Mouse (Mus musculus) spleen, adult 2 months (tissue): ENCODE data around the gene Myog. TPM values are rescaled to one million over a fixed set of nuclear protein-coding genes. Genes with fewer than 3 reads are reported as not detected.

Source experiments
- DNase-seq, 2 experiments: peaks; one replicate each; pipeline versions ENCODE4 v3.0.0 to v3.0.0-alpha.2; 2012 to 2021; ENCODE audit warnings: low spot score in 2 of 2, low read depth in 1 of 2
- H3K27ac ChIP-seq: fragments of 200-500 bp; 2 replicates; pipeline ENCODE4 v1.5.1; 2012; ENCODE audit warnings: low read length, inconsistent platforms; ENCODE audit not compliant: insufficient read depth
- H3K27me3 ChIP-seq: fragments of 200-500 bp; 2 replicates; pipeline ENCODE4 v1.6.1; 2012; ENCODE audit warnings: mild to moderate bottlenecking, moderate library complexity, low read length, inconsistent platforms; ENCODE audit not compliant: control insufficient read depth, insufficient read depth
- H3K36me3 ChIP-seq: fragments of 200-500 bp; 2 replicates; pipeline ENCODE4 v1.6.1; 2012; ENCODE audit warnings: mild to moderate bottlenecking, low read length, inconsistent platforms; ENCODE audit not compliant: control insufficient read depth, insufficient read depth
- H3K4me1 ChIP-seq: fragments of 200-500 bp; 2 replicates; pipeline ENCODE4 v1.6.1; 2011; ENCODE audit warnings: inconsistent platforms; ENCODE audit not compliant: control insufficient read depth, insufficient read depth, insufficient read length
- H3K4me3 ChIP-seq: fragments of 200-500 bp; 2 replicates; pipeline ENCODE4 v1.5.1; 2011; ENCODE audit warnings: mild to moderate bottlenecking, inconsistent platforms; ENCODE audit not compliant: insufficient read depth, insufficient read length; ENCODE audit errors: extremely low read depth
- CTCF ChIP-seq: fragments of 200-500 bp; IDR thresholded peaks from 2 replicates; pipeline ENCODE4 v1.5.1; 2011; ENCODE audit warnings: mild to moderate bottlenecking, inconsistent platforms; ENCODE audit not compliant: insufficient read depth, insufficient read length, insufficient replicate concordance; ENCODE audit errors: extremely low read depth
- POLR2A ChIP-seq: fragments of 200-500 bp; IDR thresholded peaks from 2 replicates; pipeline ENCODE4 v1.6.1; 2011; ENCODE audit warnings: low read depth, low read length, inconsistent platforms
- WGBS: fragments of 180-500 bp; shearing (Covaris S2); methylation state at CpG from one replicate; pipeline ENCODE4 v1.1.7; 2018; 5-methylcytosine and 5-hydroxymethylcytosine counted together
- polyA plus RNA-seq: library from polyadenylated mRNA; depleted of rRNA; stranded (reverse); fragments of >200 nt; gene quantifications from 2 replicates; pipeline ENCODE4 v1.2.3, GENCODE M21; 2012

The Myog gene
- polyA plus RNA-seq, 1 experiment = not detected

GRCm38 (mm10) chr1:134285458-134286120 is 4.2 kb upstream of the Myog start:
- WGBS = 89% methylated on average over 10 of the region's 10 CpGs
- Histone ChIP-seq H3K4me3 (no peak overlapping the region), H3K27me3 (no peaks in the 10 kb centered on the region), H3K4me1 (no peaks in the 10 kb centered on the region), H3K36me3 (no peaks in the 10 kb centered on the region), H3K27ac (no peak overlapping the region)
- no peak for TF ChIP-seq POLR2A
- no peak for TF ChIP-seq CTCF
- DNase-seq = no peak

- Histone ChIP-seq H3K27me3 (no peaks in the 10 kb centered on the region), H3K27ac (no peak overlapping the region), H3K4me1 (no peaks in the 10 kb centered on the region), H3K4me3 (no peak overlapping the region), H3K36me3 (no peaks in the 10 kb centered on the region)
- no peak for TF ChIP-seq CTCF
- no peak for TF ChIP-seq POLR2A
- 73% methylated on average over 3 of the region's 3 CpGs for WGBS
- no peak for DNase-seq
These were observed 1.6 kb upstream of the Myog start for GRCm38 (mm10) chr1:134288239-134288638.

- DNase-seq = no peak
- 88% methylated on average over 13 of the region's 13 CpGs for WGBS
- TF ChIP-seq POLR2A (no peak), CTCF (no peak)
- Histone ChIP-seq H3K27ac (no peak overlapping the region), H3K4me3 (no peak overlapping the region), H3K36me3 (no peaks in the 10 kb centered on the region), H3K4me1 (no peaks in the 10 kb centered on the region), H3K27me3 (no peaks in the 10 kb centered on the region)
These were observed 511 bp downstream of the Myog start for GRCm38 (mm10) chr1:134290300-134290699.

GRCm38 (mm10) chr1:134290909-134291308 is 1.1 kb downstream of the Myog start:
- H3K36me3 ChIP-seq = no peaks in the 10 kb centered on the region
- no peak overlapping the region for H3K27ac ChIP-seq
- TF ChIP-seq CTCF (peak; percentile 7; the same call in 1 of the 2 replicates), POLR2A (no peak)
- DNase-seq = no peak
- H3K4me1 ChIP-seq = no peaks in the 10 kb centered on the region
- WGBS = 80% methylated on average over 5 of the region's 5 CpGs
- H3K27me3 ChIP-seq = no peaks in the 10 kb centered on the region
- no peak overlapping the region for H3K4me3 ChIP-seq

GRCm38 (mm10) chr1:134291555-134291954 is 1.8 kb downstream of the Myog start:
- H3K27me3 ChIP-seq = no peaks in the 10 kb centered on the region
- 89% methylated on average over 8 of the region's 8 CpGs for WGBS
- no peak overlapping the region for H3K27ac ChIP-seq
- DNase-seq = no peak
- H3K36me3 ChIP-seq = no peaks in the 10 kb centered on the region
- H3K4me1 ChIP-seq = no peaks in the 10 kb centered on the region
- no peak for TF ChIP-seq CTCF
- no peak for TF ChIP-seq POLR2A
- no peak overlapping the region for H3K4me3 ChIP-seq

GRCm38 (mm10) chr1:134292073-134292472 is 2.3 kb downstream of the Myog start:
- TF ChIP-seq CTCF = no peak
- TF ChIP-seq POLR2A = no peak
- WGBS = 36% methylated on average over 5 of the region's 5 CpGs
- H3K27me3 ChIP-seq = no peaks in the 10 kb centered on the region
- no peaks in the 10 kb centered on the region for H3K4me1 ChIP-seq
- H3K4me3 ChIP-seq = no peak overlapping the region
- no peak overlapping the region for H3K27ac ChIP-seq
- no peak for DNase-seq
- no peaks in the 10 kb centered on the region for H3K36me3 ChIP-seq

GRCm38 (mm10) chr1:134292601-134293000 is 2.8 kb downstream of the Myog start:
- 82% methylated on average over 9 of the region's 9 CpGs for WGBS
- no peak overlapping the region for H3K27ac ChIP-seq
- no peak for DNase-seq
- H3K4me3 ChIP-seq = no peak overlapping the region
- TF ChIP-seq POLR2A (no peak), CTCF (no peak)
- H3K27me3 ChIP-seq = no peaks in the 10 kb centered on the region
- no peaks in the 10 kb centered on the region for H3K4me1 ChIP-seq
- H3K36me3 ChIP-seq = no peaks in the 10 kb centered on the region
